Mouse (Mus musculus): ENCODE results near the gene P3h3. TPM values are rescaled to one million over a fixed set of nuclear protein-coding genes. Genes with fewer than 3 reads are reported as not detected.
A peak's percentile ranks its signal among the peaks of the same experiment; 100 is the strongest.
"Not testable (repeated sequence)": the region's sequence is repeated elsewhere in the genome, so short reads cannot be mapped to it uniquely, and the experiment has no call there.

P3h3 gene
- polyA plus RNA-seq, 1 experiment from 2014 or later = 18.1 TPM

DNA sequence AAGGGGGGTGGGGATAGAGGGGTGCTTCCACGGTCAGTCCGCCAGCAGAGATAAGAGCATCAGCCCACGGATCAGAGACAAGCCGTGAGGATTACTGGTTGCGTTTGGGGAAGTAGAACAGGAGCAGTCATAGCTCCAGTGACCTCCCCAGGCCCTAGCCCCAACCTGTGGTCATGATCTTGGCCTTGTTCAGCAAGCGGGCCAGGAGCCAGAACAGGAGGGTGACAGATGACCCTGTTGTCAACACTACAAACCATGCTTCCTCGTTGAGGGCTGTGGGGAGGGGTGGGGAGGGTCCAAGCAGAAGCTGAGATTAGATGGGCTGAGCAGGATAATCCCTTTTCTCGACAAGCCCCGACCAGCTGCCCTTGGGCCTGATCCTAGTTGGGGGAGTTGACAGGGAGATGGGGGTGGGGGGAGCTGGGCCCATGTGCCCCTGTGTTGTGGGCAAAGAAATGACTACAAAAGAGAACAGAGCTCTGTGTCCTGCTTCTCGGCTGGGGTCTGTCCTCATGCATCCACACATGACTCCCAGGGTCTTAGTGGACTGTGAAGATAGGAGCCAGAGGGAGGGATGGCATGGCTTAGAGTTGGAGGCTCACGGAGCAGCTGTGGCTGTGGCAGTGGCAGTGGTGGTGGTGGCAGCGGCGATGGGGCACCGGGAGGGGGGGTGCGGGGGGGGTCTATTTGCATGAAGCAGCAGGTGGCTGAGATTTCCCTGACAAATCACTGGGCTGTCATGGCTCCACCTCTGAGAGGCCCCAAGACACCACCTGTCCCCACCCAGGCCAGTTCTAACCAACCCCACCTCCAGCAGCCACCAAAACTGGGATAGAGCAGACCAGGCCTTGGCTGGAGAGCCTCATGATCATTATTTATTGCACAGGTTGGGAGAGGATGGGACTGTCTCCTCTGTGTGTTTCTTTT is 17.0 kb downstream of the P3h3 start, which contains the start of gene Gnb3:
Gene Gnb3, minus strand, starts transcription at position 35 of the 927 bp plus-strand sequence.
- 15% methylated on average over 15 of the region's 15 CpGs for WGBS
- Histone ChIP-seq H3K36me3 (replicated peaks) (peaks cover 6% of the 10 kb centered on the region; the same call in 1 of the 2 replicates), H3K9me3 (no peaks in the 10 kb centered on the region), H3K4me1 (peaks cover 15% of the 10 kb centered on the region), H3K9ac (peak within 1 kb of the TSS; percentile 14; the same call in 1 of the 2 replicates), H3K4me2 (no peak within 1 kb of the TSS), H3K4me3 (no peak within 1 kb of the TSS), H3K27ac (peak within 1 kb of the TSS; percentile 58), H3K27me3 (replicated peaks) (no peaks in the 10 kb centered on the region)
- peak; percentile 40 for ATAC-seq (replicated peaks)

- ATAC-seq (replicated peaks) = peak; percentile 18
- H3K36me3 ChIP-seq (replicated peaks) = 0 out of 2 replicates have a peak, but pooled peaks cover under 1% of the 10 kb centered on the region
- no peak overlapping the region for H3K4me2 ChIP-seq
- H3K9me3 ChIP-seq = no peaks in the 10 kb centered on the region
- peak overlapping the region; percentile 58 for H3K27ac ChIP-seq
- no peak overlapping the region for H3K4me3 ChIP-seq
- H3K4me1 ChIP-seq = peaks cover 15% of the 10 kb centered on the region
- peak overlapping the region; percentile 14; the same call in 1 of the 2 replicates for H3K9ac ChIP-seq
- 5% methylated on average over 8 of the region's 8 CpGs for WGBS
- no peaks in the 10 kb centered on the region for H3K27me3 ChIP-seq (replicated peaks)
These were observed 17.7 kb downstream of the P3h3 start for GRCm38 (mm10) chr6:124839805-124840204.

GRCm38 (mm10) chr6:124836411-124836810 is 21.1 kb downstream of the P3h3 start:
- no peaks in the 10 kb centered on the region for H3K36me3 ChIP-seq (replicated peaks)
- no peak overlapping the region for H3K9ac ChIP-seq
- peaks cover 15% of the 10 kb centered on the region for H3K4me1 ChIP-seq
- ATAC-seq (replicated peaks) = no peak
- H3K27ac ChIP-seq = no peak overlapping the region
- no peaks in the 10 kb centered on the region for H3K27me3 ChIP-seq (replicated peaks)
- H3K9me3 ChIP-seq = no peaks in the 10 kb centered on the region
- H3K4me2 ChIP-seq = no peak overlapping the region
- WGBS = 86% methylated on average over 7 of the region's 7 CpGs
- no peak overlapping the region for H3K4me3 ChIP-seq

GRCm38 (mm10) chr6:124835531-124835930 is 22.0 kb downstream of the P3h3 start:
- no peak overlapping the region for H3K4me2 ChIP-seq
- H3K4me1 ChIP-seq = peaks cover 17% of the 10 kb centered on the region
- no peak for ATAC-seq (replicated peaks)
- H3K9ac ChIP-seq = no peak overlapping the region
- WGBS = 70% methylated on average over 10 of the region's 10 CpGs
- H3K4me3 ChIP-seq = no peak overlapping the region
- H3K9me3 ChIP-seq = no peaks in the 10 kb centered on the region
- H3K36me3 ChIP-seq (replicated peaks) = no peaks in the 10 kb centered on the region
- H3K27ac ChIP-seq = no peak overlapping the region
- no peaks in the 10 kb centered on the region for H3K27me3 ChIP-seq (replicated peaks)

- no peak for ATAC-seq (replicated peaks)
- peaks cover 13% of the 10 kb centered on the region for H3K4me1 ChIP-seq
- no peaks in the 10 kb centered on the region for H3K36me3 ChIP-seq (replicated peaks)
- no peaks in the 10 kb centered on the region for H3K27me3 ChIP-seq (replicated peaks)
- WGBS = 81% methylated on average over 6 of the region's 6 CpGs
- H3K27ac ChIP-seq = no peak overlapping the region
- H3K9me3 ChIP-seq = no peaks in the 10 kb centered on the region
- H3K4me2 ChIP-seq = no peak overlapping the region
- no peak overlapping the region for H3K9ac ChIP-seq
- H3K4me3 ChIP-seq = no peak overlapping the region
These were observed 23.0 kb downstream of the P3h3 start for GRCm38 (mm10) chr6:124834512-124835081.

- H3K27ac ChIP-seq = no peak overlapping the region
These were observed 25.9 kb downstream of the P3h3 start for GRCm38 (mm10) chr6:124831649-124832048.

GRCm38 (mm10) chr6:124831199-124831598 is 26.4 kb downstream of the P3h3 start:
- not testable (repeated sequence) for H3K4me3 ChIP-seq
- 95% methylated on average over 4 of the region's 4 CpGs for WGBS

More at GRCm38 (mm10) chr6:124831649-124832048, 25.9 kb downstream of the P3h3 start:
- 96% methylated on average over 8 of the region's 8 CpGs for WGBS
- Histone ChIP-seq H3K27me3 (replicated peaks) (no peaks in the 10 kb centered on the region), H3K9me3 (no peaks in the 10 kb centered on the region), H3K9ac (no peak overlapping the region), H3K4me3 (no peak overlapping the region), H3K36me3 (replicated peaks) (no peaks in the 10 kb centered on the region), H3K4me1 (peaks cover 20% of the 10 kb centered on the region), H3K4me2 (no peak overlapping the region)
- ATAC-seq (replicated peaks) = no peak

GRCm38 (mm10) chr6:124829799-124830700 is 27.5 kb downstream of the P3h3 start:
- under 1% methylated on average over 38 of the region's 38 CpGs for WGBS
- Histone ChIP-seq H3K4me3 (peak overlapping the region; percentile 56), H3K9ac (peak overlapping the region; percentile 59), H3K9me3 (no peaks in the 10 kb centered on the region), H3K4me1 (peaks cover 20% of the 10 kb centered on the region), H3K4me2 (peak overlapping the region; percentile 69), H3K27ac (peak overlapping the region; percentile 90), H3K36me3 (replicated peaks) (peaks cover 12% of the 10 kb centered on the region), H3K27me3 (replicated peaks) (no peaks in the 10 kb centered on the region)
- peak; percentile 92 for ATAC-seq (replicated peaks)

More at GRCm38 (mm10) chr6:124831199-124831598, 26.4 kb downstream of the P3h3 start:
- H3K36me3 ChIP-seq (replicated peaks); H3K9ac ChIP-seq; H3K27me3 ChIP-seq (replicated peaks); ATAC-seq (replicated peaks); H3K9me3 ChIP-seq; H3K27ac ChIP-seq; H3K4me2 ChIP-seq: not testable (repeated sequence)
- peaks cover 20% of the 10 kb centered on the region for H3K4me1 ChIP-seq

DNA sequence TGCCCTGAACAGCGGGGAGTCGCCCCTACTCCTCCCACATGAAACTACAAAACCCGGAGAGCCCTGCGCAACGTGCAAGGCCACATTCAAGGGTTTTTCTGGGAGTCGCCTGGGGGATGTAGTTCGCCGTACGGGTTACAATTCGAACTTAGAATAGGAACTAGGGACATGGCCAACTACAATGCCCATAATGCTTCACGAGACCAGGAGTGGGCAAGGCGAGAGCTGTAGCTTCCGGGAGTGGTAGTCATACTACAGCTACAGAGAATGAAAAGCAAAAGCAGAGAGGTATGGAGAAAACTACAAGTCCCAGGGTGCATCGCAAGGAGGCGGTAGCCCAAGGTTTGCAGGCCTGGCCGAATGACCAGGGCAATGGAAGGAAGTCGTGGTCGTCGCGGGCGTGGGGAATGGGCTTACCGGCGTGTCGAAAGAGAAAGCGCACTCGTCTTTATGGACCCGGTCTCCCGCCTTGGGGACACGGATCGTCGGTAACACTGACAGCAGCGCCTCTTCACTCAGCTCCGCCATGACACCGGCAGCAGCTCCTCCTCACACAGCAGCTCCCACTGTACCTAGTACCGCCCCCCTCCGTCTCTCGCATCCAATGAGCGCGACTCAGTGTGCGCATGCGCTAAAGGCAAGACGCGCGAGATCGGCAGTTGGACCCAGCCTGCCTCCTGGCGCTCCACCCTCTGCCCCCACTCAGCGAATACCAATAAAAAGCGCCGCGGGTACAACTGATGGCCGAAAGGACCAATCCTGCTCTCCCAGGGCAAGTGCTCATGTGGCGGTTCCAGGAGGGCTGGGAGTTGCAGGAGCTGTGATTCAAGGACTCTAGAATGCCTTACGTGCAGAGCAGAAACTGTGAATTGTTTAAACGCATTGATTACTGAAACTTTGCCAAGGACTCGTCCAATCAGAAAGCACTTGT is 28.4 kb downstream of the P3h3 start, which contains the start of the genes Usp5 and Cdca3:
Gene Usp5, minus strand, starts transcription at position 617 of the 931 bp plus-strand sequence.
Gene Cdca3, plus strand, starts transcription at position 680 of the 931 bp plus-strand sequence.
- H3K9me3 ChIP-seq = no peaks in the 10 kb centered on the region
- under 1% methylated on average over 55 of the region's 55 CpGs for WGBS
- peaks cover 20% of the 10 kb centered on the region for H3K4me1 ChIP-seq
- peak within 1 kb of the TSS; percentile 69 for H3K4me2 ChIP-seq
- H3K9ac ChIP-seq = peak within 1 kb of the TSS; percentile 62
- H3K4me3 ChIP-seq = peak within 1 kb of the TSS; percentile 56
- peak; percentile 95 for ATAC-seq (replicated peaks)
- H3K27ac ChIP-seq = peak within 1 kb of the TSS; percentile 90
- peaks cover 21% of the 10 kb centered on the region for H3K36me3 ChIP-seq (replicated peaks)
- no peaks in the 10 kb centered on the region for H3K27me3 ChIP-seq (replicated peaks)

DNA sequence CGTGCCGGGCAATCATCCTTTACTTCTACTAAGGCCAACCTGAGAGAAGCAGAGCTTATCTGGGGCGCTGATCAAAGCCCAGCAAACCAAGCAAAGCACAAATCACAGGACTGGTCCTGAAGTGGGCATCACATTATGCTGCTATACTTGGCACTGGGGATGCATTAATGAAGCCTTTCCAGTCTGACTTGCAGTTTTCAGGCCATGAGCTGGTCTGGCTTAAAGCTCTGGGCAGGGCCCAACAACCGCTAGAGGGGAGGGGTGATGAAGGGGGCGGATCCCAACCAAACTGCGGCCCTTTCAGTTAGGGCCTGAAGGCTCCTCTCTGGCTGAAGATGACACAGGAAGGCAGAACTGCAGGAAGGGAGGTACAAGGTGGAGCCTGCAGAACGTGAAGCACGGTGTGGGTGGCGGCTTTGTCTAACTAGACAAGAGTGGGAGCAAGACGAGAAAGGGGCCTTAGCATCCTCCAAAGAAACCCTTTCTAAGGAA is 29.4 kb downstream of the P3h3 start:
- peaks cover 20% of the 10 kb centered on the region for H3K4me1 ChIP-seq
- H3K4me3 ChIP-seq = peak overlapping the region; percentile 56
- 19% methylated on average over 10 of the region's 10 CpGs for WGBS
- H3K27ac ChIP-seq = peak overlapping the region; percentile 90
- no peaks in the 10 kb centered on the region for H3K9me3 ChIP-seq
- ATAC-seq (replicated peaks) = no peak
- H3K4me2 ChIP-seq = peak overlapping the region; percentile 69
- no peaks in the 10 kb centered on the region for H3K27me3 ChIP-seq (replicated peaks)
- H3K36me3 ChIP-seq (replicated peaks) = peaks cover 31% of the 10 kb centered on the region
- H3K9ac ChIP-seq = peak overlapping the region; percentile 49

- Histone ChIP-seq H3K4me3 (no peak overlapping the region), H3K9ac (no peak overlapping the region), H3K27ac (no peak overlapping the region), H3K4me1 (no peaks in the 10 kb centered on the region), H3K9me3 (no peaks in the 10 kb centered on the region), H3K4me2 (no peak overlapping the region), H3K27me3 (replicated peaks) (no peaks in the 10 kb centered on the region), H3K36me3 (replicated peaks) (peaks cover 89% of the 10 kb centered on the region)
- WGBS = 98% methylated on average over 4 of the region's 4 CpGs
- no peak for ATAC-seq (replicated peaks)
These were observed 35.5 kb downstream of the P3h3 start for GRCm38 (mm10) chr6:124822049-124822448.

All from midbrain, embryonic 15.5 days (tissue).